ENCODE assay signal across 9 mouse cellular contexts in genomic region chr2:26498694-26499093, GRCm38 (mm10). TPM values are rescaled to one million over a fixed set of nuclear protein-coding genes. Genes with fewer than 3 reads are reported as not detected.
DNase-seq lines count a peak whose midpoint lies in the region; ATAC-seq lines count a peak whose summit lies in the region.
"Had no signal": no experiment of that assay in that cellular context is flagged by ENCODE, and none has a peak within 500 bp of the region (broad histone marks: within the 10 kb centered on the region; RNA-seq: fewer than 3 reads in every experiment).

No protein-coding gene starts in this region.

- H3K27me3 ChIP-seq in kidney, embryonic 16.5 days (ENCODE audit: insufficient read depth, low read length), result no peaks in the 10 kb centered on the region
- no peaks in the 10 kb centered on the region for H3K27me3 ChIP-seq in kidney, embryonic 14.5 days (ENCODE audit: control insufficient read depth, insufficient read depth, low read length)
- H3K27me3 ChIP-seq in forebrain, embryonic 12.5 days, result no peaks in the 10 kb centered on the region
- peaks cover 7% of the 10 kb centered on the region; the same call in 1 of the 2 replicates for H3K27me3 ChIP-seq in hindbrain, embryonic 12.5 days
- peaks cover 10% of the 10 kb centered on the region for H3K27me3 ChIP-seq in midbrain, embryonic 13.5 days

- 0 out of 2 replicates have a peak overlapping the region, but pooled peaks have one; percentile 16 for H3K4me2 ChIP-seq in kidney, embryonic 16.5 days (replicated peaks; ENCODE audit: low read depth, low read length)
- H3K4me2 ChIP-seq in kidney, embryonic 14.5 days (replicated peaks; ENCODE audit: low read depth, low read length), result no peak overlapping the region
- H3K4me2 ChIP-seq in forebrain, embryonic 12.5 days, result peak overlapping the region; percentile 60
- H3K4me2 ChIP-seq in hindbrain, embryonic 12.5 days (replicated peaks), result peak overlapping the region; percentile 71
- H3K4me2 ChIP-seq in midbrain, embryonic 13.5 days (replicated peaks), result peak overlapping the region; percentile 76

- peaks cover 13% of the 10 kb centered on the region; the same call in 1 of the 2 replicates for H3K36me3 ChIP-seq in kidney, embryonic 16.5 days (ENCODE audit: insufficient read depth, low read length)
- H3K36me3 ChIP-seq in kidney, embryonic 14.5 days (ENCODE audit: control insufficient read depth, insufficient read depth, low read length), result peaks cover 5% of the 10 kb centered on the region
- H3K36me3 ChIP-seq in forebrain, embryonic 12.5 days (replicated peaks), result peaks cover 45% of the 10 kb centered on the region
- no peaks in the 10 kb centered on the region for H3K36me3 ChIP-seq in hindbrain, embryonic 12.5 days
- no peaks in the 10 kb centered on the region for H3K36me3 ChIP-seq in midbrain, embryonic 13.5 days
- H3K36me3 ChIP-seq: G1E had no signal

- no peak for DNase-seq in ovary, postnatal 36 days (ENCODE audit: low spot score)
- no peak for DNase-seq in adrenal gland, adult 2 months
- DNase-seq: gastrocnemius, postnatal 14 days had no signal

- H3K4me1 ChIP-seq in kidney, embryonic 16.5 days (ENCODE audit: insufficient read depth, low read length), result peaks cover 84% of the 10 kb centered on the region
- peaks cover 69% of the 10 kb centered on the region for H3K4me1 ChIP-seq in kidney, embryonic 14.5 days (ENCODE audit: control insufficient read depth, insufficient read depth, low read length)
- peaks cover 98% of the 10 kb centered on the region for H3K4me1 ChIP-seq in forebrain, embryonic 12.5 days
- H3K4me1 ChIP-seq in hindbrain, embryonic 12.5 days, result peaks cover 96% of the 10 kb centered on the region
- peaks cover 99% of the 10 kb centered on the region for H3K4me1 ChIP-seq in midbrain, embryonic 13.5 days (replicated peaks)

- 56% methylated on average over 8 of the region's 8 CpGs for WGBS in kidney, embryonic 16.5 days
- 66% methylated on average over 8 of the region's 8 CpGs for WGBS in kidney, embryonic 14.5 days
- WGBS in forebrain, embryonic 12.5 days, result 70% methylated on average over 8 of the region's 8 CpGs
- WGBS in hindbrain, embryonic 12.5 days, result 67% methylated on average over 8 of the region's 8 CpGs
- 66% methylated on average over 8 of the region's 8 CpGs for WGBS in midbrain, embryonic 13.5 days

- no peak overlapping the region for H3K4me3 ChIP-seq in kidney, embryonic 16.5 days (ENCODE audit: low read length)
- H3K4me3 ChIP-seq in kidney, embryonic 14.5 days (ENCODE audit: low read length), result no peak overlapping the region
- H3K4me3 ChIP-seq in forebrain, embryonic 12.5 days (replicated peaks), result no peak overlapping the region
- no peak overlapping the region for H3K4me3 ChIP-seq in hindbrain, embryonic 12.5 days
- no peak overlapping the region for H3K4me3 ChIP-seq in midbrain, embryonic 13.5 days (replicated peaks)

- H3K27ac ChIP-seq in kidney, embryonic 16.5 days (ENCODE audit: low read length), result peak overlapping the region; percentile 45; the same call in 1 of the 2 replicates
- no peak overlapping the region; the same call in 1 of the 2 replicates for H3K27ac ChIP-seq in kidney, embryonic 14.5 days (ENCODE audit: low read depth, low read length)
- H3K27ac ChIP-seq in forebrain, embryonic 12.5 days, result peak overlapping the region; percentile 99
- H3K27ac ChIP-seq in hindbrain, embryonic 12.5 days, result peak overlapping the region; percentile 36
- peak overlapping the region; percentile 45 for H3K27ac ChIP-seq in midbrain, embryonic 13.5 days

- peak overlapping the region; percentile 33; the same call in 1 of the 2 replicates for H3K9ac ChIP-seq in kidney, embryonic 16.5 days (replicated peaks; ENCODE audit: low read length)
- no peak overlapping the region for H3K9ac ChIP-seq in kidney, embryonic 14.5 days (ENCODE audit: low read depth, low read length)
- H3K9ac ChIP-seq in forebrain, embryonic 12.5 days, result peak overlapping the region; percentile 54
- H3K9ac ChIP-seq in hindbrain, embryonic 12.5 days, result no peak overlapping the region
- peak overlapping the region; percentile 49; the same call in 1 of the 2 replicates for H3K9ac ChIP-seq in midbrain, embryonic 13.5 days (replicated peaks)

- ATAC-seq in kidney, embryonic 16.5 days (ENCODE audit: low FRiP score, low TSS enrichment), result no peak
- no peak for ATAC-seq in kidney, embryonic 14.5 days (ENCODE audit: low FRiP score, low TSS enrichment)
- no peak for ATAC-seq in forebrain, embryonic 12.5 days (ENCODE audit: low FRiP score)
- ATAC-seq in hindbrain, embryonic 12.5 days (ENCODE audit: low FRiP score), result no peak
- ATAC-seq in midbrain, embryonic 13.5 days, result no peak

- no peaks in the 10 kb centered on the region for H3K9me3 ChIP-seq in kidney, embryonic 16.5 days (ENCODE audit: low read length)
- no peaks in the 10 kb centered on the region for H3K9me3 ChIP-seq in kidney, embryonic 14.5 days (ENCODE audit: control insufficient read depth, low read length)
- no peaks in the 10 kb centered on the region for H3K9me3 ChIP-seq in forebrain, embryonic 12.5 days
- H3K9me3 ChIP-seq in hindbrain, embryonic 12.5 days (replicated peaks), result no peaks in the 10 kb centered on the region
- H3K9me3 ChIP-seq in midbrain, embryonic 13.5 days, result no peaks in the 10 kb centered on the region
- H3K9me3 ChIP-seq: G1E had no signal

RNA-seq across cellular contexts. Expression of gene Notch1, which starts 17.8 kb away (rescaled TPM):
- 23.7 and 27.0 TPM in 2 replicates for polyA plus RNA-seq in kidney, embryonic 16.5 days (2015; fragmentation: Nextera tagmentation; extraction: Ambion mirVana)
- polyA plus RNA-seq in kidney, embryonic 14.5 days (2014; fragmentation: Nextera tagmentation; extraction: Ambion mirVana), result 33.4 and 45.1 TPM in 2 replicates
- 49.5 and 61.8 TPM in 2 replicates for polyA plus RNA-seq in forebrain, embryonic 12.5 days (2016; fragmentation: Nextera tagmentation; extraction: Ambion mirVana)
- 38.0 and 41.0 TPM in 2 replicates for polyA plus RNA-seq in hindbrain, embryonic 12.5 days (2016; fragmentation: Nextera tagmentation; extraction: Ambion mirVana)
- polyA plus RNA-seq in midbrain, embryonic 13.5 days (2015; fragmentation: Nextera tagmentation; extraction: Ambion mirVana), result 21.4 and 27.9 TPM in 2 replicates
- 10 to 100 TPM; 17.6 to 21.1 TPM for total RNA-seq in adrenal gland, adult 2 months (2021)
- 37.1 and 49.2 TPM in 2 replicates for polyA plus RNA-seq in adrenal gland, adult 2 months (2012; rRNA removed)

RNA-seq across cellular contexts. Expression of gene Sec16a, which starts 53.7 kb away (rescaled TPM):
- polyA plus RNA-seq in kidney, embryonic 16.5 days (2015; fragmentation: Nextera tagmentation; extraction: Ambion mirVana), result 27.6 and 28.6 TPM in 2 replicates
- 18.9 and 43.9 TPM in 2 replicates for polyA plus RNA-seq in kidney, embryonic 14.5 days (2014; fragmentation: Nextera tagmentation; extraction: Ambion mirVana)
- polyA plus RNA-seq in forebrain, embryonic 12.5 days (2016; fragmentation: Nextera tagmentation; extraction: Ambion mirVana), result 30.0 and 33.9 TPM in 2 replicates
- 32.3 and 35.3 TPM in 2 replicates for polyA plus RNA-seq in hindbrain, embryonic 12.5 days (2016; fragmentation: Nextera tagmentation; extraction: Ambion mirVana)
- polyA plus RNA-seq in midbrain, embryonic 13.5 days (2015; fragmentation: Nextera tagmentation; extraction: Ambion mirVana), result 21.3 and 22.8 TPM in 2 replicates
- 10 to 100 TPM; 46.4 to 70.8 TPM for total RNA-seq in adrenal gland, adult 2 months (2021)
- polyA plus RNA-seq in adrenal gland, adult 2 months (2012; rRNA removed), result 70.1 and 84.9 TPM in 2 replicates

Comparison
In these comparisons a context has a peak if more than half of its experiments do, and no peak if none do; other contexts are left out.
1. H3K9ac ChIP-seq: peak in kidney, embryonic 16.5 days (single experiment), forebrain, embryonic 12.5 days (single experiment) and midbrain, embryonic 13.5 days (single experiment); none in kidney, embryonic 14.5 days (single experiment) and hindbrain, embryonic 12.5 days (single experiment).